Mouse (Mus musculus) bone marrow, adult 2 months (tissue): ENCODE results near the gene Igfbp6.

Experiments used
- CTCF ChIP-seq: fragments of 200-500 bp; IDR thresholded peaks from 2 replicates; pipeline ENCODE4 v1.5.1; 2011; ENCODE audit warnings: low read length, control low read depth; ENCODE audit not compliant: control insufficient read depth, insufficient read depth
- POLR2A ChIP-seq: fragments of 200-500 bp; IDR thresholded peaks from 2 replicates; pipeline ENCODE4 v1.6.1; 2011; ENCODE audit warnings: low read depth, mild to moderate bottlenecking, control low read depth, low read length, borderline replicate concordance; ENCODE audit not compliant: control insufficient read depth

GRCm38 (mm10) chr15:102167620-102168021, 23.5 kb downstream of the Igfbp6 start:
- TF ChIP-seq POLR2A (no peak), CTCF (no peak)
